Mouse (Mus musculus): Measurements from ENCODE around the gene Psat1. TPM values are rescaled to one million over a fixed set of nuclear protein-coding genes. Genes with fewer than 3 reads are reported as not detected.

Gene Psat1
- polyA plus RNA-seq, 1 experiment, result 1.8 TPM

DNA sequence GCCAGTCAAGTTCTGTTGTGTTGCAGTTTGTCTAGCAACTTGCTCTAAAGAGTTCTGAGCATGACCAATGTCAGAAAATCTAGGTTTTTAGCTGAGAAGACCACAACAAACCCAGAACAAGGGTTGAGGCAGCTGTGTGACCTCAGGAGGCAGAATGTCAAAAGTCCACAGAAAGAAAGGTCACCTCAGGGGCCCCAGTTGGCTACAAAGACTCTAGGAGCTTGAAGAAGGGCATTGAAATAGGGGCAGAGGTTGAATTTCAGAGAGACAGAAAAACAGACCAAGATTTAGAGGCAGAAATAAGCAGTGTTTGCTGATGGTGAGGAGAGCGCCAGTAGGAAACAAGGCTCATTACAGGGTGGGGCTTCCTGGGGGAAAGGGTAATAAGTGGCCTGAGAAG, 81.0 kb downstream of the Psat1 start:
- Histone ChIP-seq H3K4me3 (ENCODE audit: low read depth, low read length) (no peak overlapping the region), H3K36me3 (ENCODE audit: control insufficient read depth, insufficient read depth, low read length) (no peaks in the 10 kb centered on the region), H3K27ac (ENCODE audit: insufficient read depth, low read depth, low read length) (no peak overlapping the region), H3K4me1 (ENCODE audit: control insufficient read depth, insufficient read depth, insufficient read length, low read length) (no peaks in the 10 kb centered on the region), H3K27me3 (ENCODE audit: control insufficient read depth, insufficient read depth, low read length) (no peaks in the 10 kb centered on the region)
- WGBS, result 74% methylated on average over 1 of the region's 1 CpGs
- TF ChIP-seq CTCF (IDR thresholded peaks at IDR 0.05; ENCODE audit: extremely low read depth, insufficient read length, insufficient replicate concordance, low read depth, low read length), result no peak
- TF ChIP-seq POLR2A (IDR thresholded peaks at IDR 0.05; ENCODE audit: low read depth, low read length), result no peak

DNA sequence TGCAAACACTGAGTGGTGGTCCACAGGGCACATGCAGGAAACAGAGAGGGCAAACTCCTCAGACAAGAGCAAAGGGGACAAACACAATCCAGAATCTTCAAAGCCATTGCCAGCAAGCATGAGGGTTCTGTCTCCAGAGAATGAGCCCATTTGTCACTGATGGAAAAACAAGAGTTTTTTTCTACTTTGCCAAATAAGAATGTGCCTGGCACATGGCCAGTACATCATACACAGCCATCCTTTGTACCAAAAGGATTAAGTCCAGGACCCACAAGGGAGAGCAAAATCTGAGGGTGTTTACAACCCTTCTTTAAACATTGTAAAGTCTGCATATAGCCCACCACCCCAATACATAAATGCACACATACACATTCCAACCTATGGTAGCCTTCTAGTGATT, 81.7 kb downstream of the Psat1 start:
- no peak for TF ChIP-seq CTCF (IDR thresholded peaks at IDR 0.05; ENCODE audit: extremely low read depth, insufficient read length, insufficient replicate concordance, low read depth, low read length)
- TF ChIP-seq POLR2A (IDR thresholded peaks at IDR 0.05; ENCODE audit: low read depth, low read length), result no peak
- Histone ChIP-seq H3K36me3 (ENCODE audit: control insufficient read depth, insufficient read depth, low read length) (no peaks in the 10 kb centered on the region), H3K4me1 (ENCODE audit: control insufficient read depth, insufficient read depth, insufficient read length, low read length) (no peaks in the 10 kb centered on the region), H3K27ac (ENCODE audit: insufficient read depth, low read depth, low read length) (no peak overlapping the region), H3K4me3 (ENCODE audit: low read depth, low read length) (no peak overlapping the region), H3K27me3 (ENCODE audit: control insufficient read depth, insufficient read depth, low read length) (no peaks in the 10 kb centered on the region)

DNA sequence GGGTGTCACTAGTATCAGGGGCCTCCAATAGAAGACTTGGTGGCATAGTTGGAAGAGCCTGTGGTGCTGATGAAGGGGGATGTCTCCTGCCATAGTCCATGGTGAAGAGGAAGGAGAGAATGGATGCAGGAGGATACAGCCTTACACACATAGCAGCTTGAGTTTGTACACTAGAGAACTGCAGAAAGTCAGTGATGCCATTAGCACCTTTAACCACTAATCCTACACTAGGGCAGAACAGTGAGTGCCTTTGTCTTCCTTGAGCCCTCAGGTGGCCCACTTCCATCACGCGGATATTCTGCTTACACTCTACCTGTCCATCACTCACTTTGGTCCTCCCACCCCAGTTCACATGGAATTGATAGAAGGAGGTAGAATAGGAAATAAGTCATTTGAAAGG, 83.0 kb downstream of the Psat1 start:
- no peak overlapping the region for H3K27ac ChIP-seq (ENCODE audit: insufficient read depth, low read depth, low read length)
- no peaks in the 10 kb centered on the region for H3K27me3 ChIP-seq (ENCODE audit: control insufficient read depth, insufficient read depth, low read length)
- TF ChIP-seq CTCF (IDR thresholded peaks at IDR 0.05; ENCODE audit: extremely low read depth, insufficient read length, insufficient replicate concordance, low read depth, low read length) (no peak), POLR2A (IDR thresholded peaks at IDR 0.05; ENCODE audit: low read depth, low read length) (no peak)
- no peak overlapping the region for H3K4me3 ChIP-seq (ENCODE audit: low read depth, low read length)
- WGBS, result 84% methylated on average over 2 of the region's 2 CpGs
- no peaks in the 10 kb centered on the region for H3K36me3 ChIP-seq (ENCODE audit: control insufficient read depth, insufficient read depth, low read length)
- H3K4me1 ChIP-seq (ENCODE audit: control insufficient read depth, insufficient read depth, insufficient read length, low read length), result no peaks in the 10 kb centered on the region

DNA sequence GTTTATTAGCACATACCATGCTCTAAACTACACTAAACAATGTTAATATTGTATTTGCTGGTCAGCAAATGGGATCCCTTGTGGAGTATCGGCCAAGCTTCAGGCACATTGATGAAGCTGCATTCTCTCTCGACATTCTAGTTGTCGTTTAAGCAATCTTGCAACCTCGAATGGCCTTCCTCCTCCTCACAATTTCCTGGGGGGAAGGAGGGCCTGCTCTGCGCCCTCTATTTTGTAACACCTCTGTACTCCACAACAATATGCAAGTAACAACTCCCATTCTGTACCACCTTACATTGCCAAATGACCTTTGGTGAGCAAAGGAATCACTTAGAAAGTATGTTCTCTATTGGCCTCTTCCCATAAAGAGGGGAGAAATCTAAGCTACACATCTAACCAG, 91.8 kb downstream of the Psat1 start:
- 79% methylated on average over 5 of the region's 5 CpGs for WGBS
- no peak for TF ChIP-seq CTCF (IDR thresholded peaks at IDR 0.05; ENCODE audit: extremely low read depth, insufficient read length, insufficient replicate concordance, low read depth, low read length)
- TF ChIP-seq POLR2A (IDR thresholded peaks at IDR 0.05; ENCODE audit: low read depth, low read length), result no peak
- no peaks in the 10 kb centered on the region for H3K4me1 ChIP-seq (ENCODE audit: control insufficient read depth, insufficient read depth, insufficient read length, low read length)
- H3K4me3 ChIP-seq (ENCODE audit: low read depth, low read length), result no peak overlapping the region
- no peak overlapping the region for H3K27ac ChIP-seq (ENCODE audit: insufficient read depth, low read depth, low read length)
- no peaks in the 10 kb centered on the region for H3K36me3 ChIP-seq (ENCODE audit: control insufficient read depth, insufficient read depth, low read length)
- no peaks in the 10 kb centered on the region for H3K27me3 ChIP-seq (ENCODE audit: control insufficient read depth, insufficient read depth, low read length)

Other genes with a start within 250 kb of the Psat1 start
- 1.1 TPM in 2 replicates for gene Cep78, start 37.7 kb upstream of the Psat1 start, polyA plus RNA-seq (2012; rRNA removed)
- 6.3 and 16.1 TPM in 2 replicates for gene Gnaq, start 185.5 kb upstream of the Psat1 start, polyA plus RNA-seq (2012; rRNA removed)